Mouse (Mus musculus) liver, embryonic 13.5 days (tissue): ENCODE results near the gene Gm7356. TPM values are rescaled to one million over a fixed set of nuclear protein-coding genes. Genes with fewer than 3 reads are reported as not detected.

Experiments
- polyA plus RNA-seq: library from polyadenylated mRNA; unstranded; fragments of >200 nt; fragmentation: Nextera tagmentation; extraction: Ambion mirVana; gene quantifications from 2 replicates; pipeline ENCODE4 v1.2.1, GENCODE M21; 2015

Gm7356 gene
- polyA plus RNA-seq, 1 experiment from 2014 or later = not detected

Other genes starting within 250 kb of the Gm7356 start
- 11.4 and 11.8 TPM in 2 replicates for gene Afdn, start 243.2 kb downstream of the Gm7356 start, polyA plus RNA-seq
- 0.23 and 0.28 TPM in 2 replicates for gene Tcte2, start 241.9 kb downstream of the Gm7356 start, polyA plus RNA-seq
- gene Gm7168, start 55.3 kb downstream of the Gm7356 start, polyA plus RNA-seq = not detected in 2 replicates
- not detected in 2 replicates for gene Gm7358, start 55.8 kb upstream of the Gm7356 start, polyA plus RNA-seq
- 0.54 and 0.68 TPM in 2 replicates for gene Dact2, start 200.6 kb upstream of the Gm7356 start, polyA plus RNA-seq